Mouse (Mus musculus) 3T3-L1 (cell line): ENCODE measurements around the gene Tjp2.
"Not testable (repeated sequence)": the region's sequence is repeated elsewhere in the genome, so short reads cannot be mapped to it uniquely, and the experiment has no call there.

ENCODE experiments used
- DNase-seq: peaks from one replicate; pipeline ENCODE4 v3.0.0-alpha.2; 2015; ENCODE audit warnings: low read depth, low spot score

The Tjp2 gene

DNA sequence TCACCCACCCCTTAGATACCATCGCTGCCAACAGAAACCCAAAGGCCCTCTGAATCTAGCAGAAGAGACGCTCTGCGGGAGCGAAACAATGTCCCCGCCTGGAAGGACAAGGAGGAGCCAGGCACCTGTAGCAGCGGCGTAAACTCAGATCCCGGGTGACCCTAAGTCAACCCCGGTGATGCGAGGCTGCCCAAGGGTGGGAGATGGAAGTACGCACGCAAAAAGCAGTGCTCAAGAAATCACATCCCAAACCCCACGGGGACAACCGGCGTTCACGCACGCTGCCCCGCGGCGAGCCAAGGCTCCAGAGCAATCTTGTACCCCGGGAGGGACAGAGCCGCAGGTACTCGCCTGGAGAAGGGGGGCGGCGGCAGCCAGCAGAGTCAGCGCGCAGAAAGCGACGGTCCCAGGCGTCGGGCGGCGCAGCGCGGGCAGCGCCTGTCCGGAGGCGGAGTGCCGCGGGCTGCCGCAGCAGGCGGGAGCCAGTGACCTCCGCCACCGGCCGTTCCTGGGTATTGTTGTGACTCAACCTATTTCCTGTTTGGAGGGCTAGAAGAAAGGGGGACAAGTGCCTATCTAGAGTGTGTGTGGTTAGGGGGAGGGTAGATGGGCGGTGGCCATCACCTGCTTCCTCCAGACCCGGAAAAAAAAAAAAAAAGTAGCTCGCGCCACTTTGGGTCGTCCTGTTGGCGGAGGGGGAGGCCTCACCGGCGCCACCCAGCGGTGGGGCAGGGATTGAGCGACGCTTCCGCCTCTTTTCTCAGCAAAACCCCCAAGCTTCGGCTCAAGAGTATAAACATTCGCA lies at the start of gene Tjp2:
Tjp2 (minus strand) TSS at position 531 of the 805 bp plus-strand sequence.
- DNase-seq = no peak

DNA sequence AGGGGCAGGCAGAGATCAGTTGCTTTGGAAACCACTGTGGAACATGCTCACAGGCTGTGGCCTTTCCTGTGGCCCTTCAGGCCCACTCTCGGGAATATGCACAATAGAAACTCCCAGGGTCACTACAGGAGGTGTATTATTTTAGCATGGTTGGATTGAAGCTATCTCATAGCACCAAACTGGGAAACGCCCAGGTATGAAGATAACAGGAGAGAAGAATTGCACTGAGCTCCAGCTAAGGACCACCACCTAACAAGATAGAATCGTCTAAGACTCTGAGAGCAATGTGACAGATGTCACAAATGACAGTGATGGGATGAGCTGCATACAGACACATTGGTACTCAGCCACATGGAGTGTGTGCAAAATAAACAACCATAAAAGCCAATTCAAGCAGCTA lies 49.5 kb upstream of the Tjp2 start:
- no peak for DNase-seq

DNA sequence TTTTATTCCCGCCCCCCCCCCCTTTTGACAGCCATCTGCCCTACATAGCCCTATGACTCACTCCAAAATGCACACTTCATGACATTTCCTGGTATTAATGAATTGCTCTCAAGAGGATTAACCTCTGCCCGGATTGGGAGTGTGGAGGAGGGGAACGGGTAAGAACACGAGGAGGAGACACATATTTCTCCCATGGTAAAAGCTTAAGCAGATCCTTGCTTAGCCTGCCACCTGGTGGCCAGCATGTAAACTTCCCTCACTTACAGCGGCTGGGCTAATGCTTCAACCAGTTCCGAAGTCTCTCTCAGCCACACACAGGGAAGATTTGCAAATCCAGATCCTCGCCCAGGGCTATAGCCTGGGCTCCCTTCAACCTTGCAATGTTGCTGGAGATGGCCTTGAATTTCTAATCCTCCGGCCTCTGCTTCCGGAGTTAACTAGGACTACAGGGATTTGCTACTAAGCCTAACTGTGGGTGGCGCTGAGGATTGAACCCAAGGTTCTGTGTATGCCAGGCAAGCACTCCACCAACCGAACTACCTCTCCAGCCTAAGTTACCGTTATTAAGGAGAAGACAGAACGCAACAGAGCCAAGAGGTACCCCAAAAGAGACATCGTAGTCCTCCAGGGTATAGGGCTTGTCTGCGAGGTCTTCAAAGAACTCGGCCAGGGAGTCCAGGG lies 47.1 kb upstream of the Tjp2 start:
- DNase-seq = peak; percentile 98

DNA sequence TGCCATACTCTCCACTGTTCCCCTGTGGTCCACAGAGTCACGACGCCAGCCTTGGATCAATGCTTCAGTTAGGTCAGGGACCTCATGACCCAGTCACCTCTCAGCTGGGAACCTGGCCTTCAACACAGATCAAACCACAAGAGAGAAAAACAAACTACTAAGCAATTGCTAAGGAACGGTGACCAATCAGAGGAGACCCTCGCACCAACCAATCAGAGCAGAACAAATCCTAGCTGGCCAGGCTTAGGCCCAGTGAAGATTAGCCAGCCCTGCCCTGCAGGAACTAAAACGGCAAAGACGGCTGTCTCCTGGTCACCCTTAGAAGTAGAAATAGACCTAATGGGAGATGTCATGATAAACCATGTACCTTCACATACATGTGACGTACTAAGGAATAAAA lies 46.5 kb upstream of the Tjp2 start:
- no peak for DNase-seq

DNA sequence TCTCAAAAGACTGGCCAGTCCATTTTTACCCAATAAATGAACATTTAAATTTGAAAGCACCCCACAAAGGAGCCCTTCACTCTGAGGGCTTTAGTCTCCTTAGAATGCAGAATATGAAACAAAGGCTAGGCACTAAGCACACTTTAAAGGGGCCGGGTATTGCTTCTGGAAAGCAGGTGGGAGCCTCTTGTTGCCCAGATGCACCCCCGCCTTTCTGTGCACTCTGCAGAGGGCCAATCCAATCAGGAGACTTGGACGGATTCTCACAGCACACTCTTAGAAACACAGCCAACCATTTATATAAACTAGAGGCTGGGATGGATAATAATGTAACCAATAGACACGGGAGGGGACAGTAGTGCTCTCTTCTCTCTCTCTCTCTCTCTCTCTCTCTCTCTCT lies 43.7 kb upstream of the Tjp2 start:
- no peak for DNase-seq

DNA sequence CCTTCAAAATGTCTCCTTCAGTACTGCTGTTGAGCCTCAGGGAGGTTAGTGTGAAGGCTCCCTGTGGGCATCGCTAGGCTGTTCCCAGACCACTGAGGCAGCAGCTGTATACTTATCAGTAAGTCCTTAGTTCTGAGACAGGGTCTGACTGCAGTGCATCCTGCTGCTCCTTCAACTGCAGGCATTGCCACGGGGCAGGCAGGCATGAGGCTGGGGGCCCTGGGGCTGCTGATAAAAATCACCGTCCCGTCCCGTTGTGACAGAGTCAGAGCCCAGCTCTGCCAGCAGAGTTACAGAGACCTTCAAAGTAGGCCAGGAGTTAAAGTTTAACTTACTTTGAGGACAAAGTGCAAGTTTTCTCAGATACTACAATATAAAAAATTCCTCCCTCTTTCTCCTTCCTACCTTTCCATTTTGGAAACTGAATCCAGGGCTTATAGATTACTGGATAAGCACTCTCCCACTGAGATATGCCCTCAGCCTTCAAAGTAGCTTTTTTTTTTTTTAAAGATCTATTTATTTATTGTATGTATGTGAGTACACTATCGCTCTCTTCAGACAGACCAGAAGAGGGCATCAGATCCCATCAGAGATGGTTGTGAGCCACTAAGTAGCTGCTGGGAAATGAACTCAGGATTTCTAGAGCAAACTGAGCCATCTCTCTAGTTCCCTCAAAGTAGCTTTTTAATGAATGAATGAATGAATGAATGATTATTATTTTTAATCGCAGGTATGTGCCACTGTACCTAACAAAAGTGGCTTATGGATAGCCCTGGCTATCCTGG lies 41.4 kb upstream of the Tjp2 start:
- DNase-seq = peak; percentile 42

DNA sequence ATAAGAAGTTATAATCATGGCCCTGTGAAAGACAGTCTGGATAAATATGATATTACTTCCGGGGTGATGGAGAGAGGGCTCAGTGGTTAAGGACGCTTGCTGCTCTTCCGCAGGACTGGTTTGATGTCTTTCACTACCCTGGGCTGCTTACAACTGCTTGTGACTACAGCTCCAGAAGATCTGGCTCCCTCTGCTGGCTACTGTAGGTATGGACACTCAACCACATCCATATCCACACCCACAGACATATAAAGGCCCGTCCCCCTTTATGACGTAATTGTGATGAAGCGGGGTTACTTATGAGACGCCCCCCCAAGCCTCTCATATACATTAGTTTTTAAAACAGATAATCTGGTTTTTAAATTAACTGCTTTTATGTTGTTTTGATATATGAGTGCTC lies 40.2 kb upstream of the Tjp2 start:
- DNase-seq = peak; percentile 96

DNA sequence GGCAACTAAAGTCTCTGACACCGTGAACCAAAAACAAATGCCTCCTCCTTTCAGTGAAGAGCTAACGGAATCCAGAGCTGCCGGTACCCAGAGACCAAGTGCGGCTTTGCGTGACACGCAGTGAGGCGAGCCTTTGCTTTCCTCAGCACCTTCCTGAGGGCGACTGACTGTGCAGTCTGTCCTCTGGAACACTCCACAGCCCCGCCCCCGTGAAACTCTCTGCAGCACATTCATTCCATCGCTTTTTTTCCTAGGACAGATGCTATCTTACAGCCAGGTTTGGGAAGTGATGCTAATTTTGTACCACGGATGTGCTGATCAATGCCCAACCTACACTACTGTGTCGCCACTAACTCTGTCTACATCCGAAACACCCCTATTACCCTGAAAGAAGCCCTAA lies 37.9 kb upstream of the Tjp2 start:
- DNase-seq = no peak

DNA sequence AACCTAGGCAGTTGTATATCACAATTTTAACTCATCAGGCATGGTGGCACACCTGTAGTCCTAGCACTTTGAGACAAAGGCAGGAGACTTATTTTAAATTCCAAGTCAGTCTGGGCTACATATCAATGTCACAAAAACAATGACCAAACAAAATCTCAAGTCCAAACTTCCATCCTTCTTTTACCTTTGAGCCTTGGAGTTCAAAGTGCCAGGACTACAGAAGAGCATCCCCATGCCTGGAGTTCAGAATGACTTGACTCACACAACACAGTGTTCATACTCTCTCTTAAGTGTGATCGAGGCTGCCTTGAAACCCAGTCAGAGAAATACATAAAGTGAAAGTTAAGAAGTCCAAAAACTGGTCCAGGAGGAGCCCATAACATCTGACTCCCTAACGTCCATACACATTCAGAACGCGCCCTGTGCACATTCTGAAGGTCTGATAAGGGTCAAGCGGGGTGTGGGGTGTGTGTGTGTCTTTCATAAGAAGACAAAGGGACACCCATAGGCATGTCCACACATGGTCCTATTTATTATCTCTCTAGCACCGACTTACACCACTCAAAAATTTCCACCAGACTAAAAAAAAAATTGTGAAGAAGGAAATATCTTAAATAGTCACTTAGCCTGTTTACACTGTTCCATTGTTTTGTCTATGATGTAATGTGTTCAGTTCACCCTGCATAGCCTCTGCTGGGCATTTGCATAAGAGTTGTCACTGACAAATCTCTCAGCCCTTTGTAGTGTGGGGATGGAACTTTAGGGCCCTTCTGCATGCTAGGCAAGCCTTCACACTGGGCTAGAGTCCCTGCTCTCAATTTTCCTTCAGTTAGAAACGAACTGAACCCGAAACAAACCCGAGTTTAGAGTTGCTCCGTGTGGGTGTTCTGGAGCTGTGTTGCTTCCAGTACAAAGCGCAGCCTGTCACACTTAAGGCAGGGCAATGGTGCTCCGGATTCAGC lies 34.8 kb upstream of the Tjp2 start:
- no peak for DNase-seq

DNA sequence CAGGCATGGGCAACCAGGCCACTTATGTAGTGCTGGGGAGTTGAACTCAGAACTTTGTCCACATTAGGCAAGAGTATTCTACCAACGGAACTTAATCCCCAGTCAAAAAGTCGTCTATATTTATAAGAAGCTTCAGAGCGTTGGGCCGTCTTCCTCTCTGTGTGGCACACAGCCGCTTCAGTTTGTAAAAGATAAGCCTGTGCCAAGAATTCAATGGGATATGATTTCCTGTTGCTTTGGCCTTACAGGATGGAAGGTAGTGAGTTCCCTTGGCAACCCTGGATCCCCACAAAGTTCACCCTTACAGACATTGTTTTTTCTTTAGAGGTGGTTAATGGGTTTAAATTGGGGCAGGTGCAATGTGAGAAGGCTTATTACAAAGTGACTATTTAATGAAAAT lies 33.5 kb upstream of the Tjp2 start:
- DNase-seq = no peak

DNA sequence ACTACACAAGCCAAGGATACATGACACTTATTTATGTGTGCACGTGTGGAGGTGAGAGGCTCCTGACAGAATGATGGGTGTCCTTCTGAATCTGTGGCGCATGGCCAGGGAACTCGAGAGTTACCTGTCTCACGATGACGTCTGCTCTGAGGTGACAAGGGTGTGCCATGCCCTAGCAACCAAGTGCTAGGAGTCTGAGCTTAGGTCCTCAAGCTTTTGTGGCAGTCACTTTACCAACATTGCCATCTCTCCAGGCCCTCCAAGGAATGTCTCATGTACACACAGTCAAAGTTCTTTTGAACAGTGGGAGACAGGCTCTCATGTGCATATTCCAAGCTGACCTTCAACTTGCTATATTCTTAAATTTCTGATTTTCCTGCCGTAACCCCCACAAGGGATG lies 33.1 kb upstream of the Tjp2 start:
- DNase-seq = no peak

DNA sequence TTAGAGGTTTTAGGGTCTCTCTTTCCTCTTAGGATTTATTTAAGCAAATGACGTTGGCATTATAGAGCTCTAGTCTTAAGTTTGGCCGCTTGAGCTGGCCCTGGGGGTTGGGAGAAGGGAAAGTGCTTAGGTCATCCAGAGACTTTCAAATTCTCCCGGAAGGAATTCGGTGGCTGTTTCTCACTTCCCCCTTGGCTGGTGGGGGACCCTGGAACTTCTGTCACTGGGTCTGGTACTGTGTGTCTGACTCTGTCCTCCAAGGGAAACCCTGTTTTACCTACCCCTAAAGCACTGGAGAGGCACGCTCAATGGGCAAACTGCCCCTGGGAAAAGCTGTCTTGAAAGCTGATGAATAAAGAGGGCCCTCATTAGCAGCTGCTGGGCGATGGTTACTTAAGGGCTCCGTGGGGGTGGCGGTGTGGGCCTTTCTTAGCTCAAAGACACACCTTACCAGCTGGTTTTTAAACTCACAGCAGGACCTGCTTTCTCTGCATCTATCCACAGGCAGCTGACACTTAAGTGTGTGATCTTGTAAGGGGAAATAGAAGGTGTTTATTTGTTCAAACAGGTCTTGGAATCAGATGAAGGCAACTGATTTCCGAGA lies 28.9 kb upstream of the Tjp2 start:
- DNase-seq = no peak

DNA sequence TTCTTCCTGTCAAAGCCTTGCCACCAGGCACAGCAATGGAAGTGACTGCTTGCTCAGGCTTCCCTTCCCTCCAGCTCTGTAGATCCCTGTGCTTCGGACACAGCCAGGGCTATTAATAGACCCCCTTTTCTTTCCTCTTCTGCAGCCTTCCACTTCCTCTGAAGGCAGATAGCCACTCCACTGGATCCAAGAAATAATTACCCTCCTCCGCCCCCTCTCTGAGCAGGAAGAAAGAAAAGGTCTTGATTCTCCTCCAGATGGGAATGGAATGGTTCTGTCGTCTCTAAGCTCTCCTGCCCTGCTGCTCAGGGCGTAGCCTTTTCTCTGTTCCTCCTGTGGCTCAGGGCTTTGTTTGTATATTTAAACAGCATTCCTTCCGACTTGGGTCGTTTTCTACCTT lies 27.0 kb upstream of the Tjp2 start:
- DNase-seq = no peak

DNA sequence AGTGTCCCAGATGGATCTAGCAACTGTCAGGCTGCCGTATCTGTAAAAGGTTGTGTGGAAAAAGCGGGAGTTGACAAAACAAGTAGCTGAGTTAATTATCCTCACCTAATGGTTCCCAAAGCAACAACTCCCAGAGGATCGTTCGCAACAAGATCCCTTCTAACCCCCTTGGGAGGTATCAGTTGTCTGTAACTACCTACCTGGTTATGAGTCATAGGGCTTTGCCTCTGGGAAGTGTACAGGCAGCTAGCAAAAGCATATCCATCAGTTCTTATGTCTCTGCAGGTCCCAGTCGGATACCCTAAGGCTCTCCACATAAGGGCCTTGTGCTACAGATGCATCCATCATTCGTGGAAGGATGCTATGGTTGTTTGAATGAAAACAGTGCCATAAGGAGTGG lies 18.5 kb upstream of the Tjp2 start:
- DNase-seq = no peak

DNA sequence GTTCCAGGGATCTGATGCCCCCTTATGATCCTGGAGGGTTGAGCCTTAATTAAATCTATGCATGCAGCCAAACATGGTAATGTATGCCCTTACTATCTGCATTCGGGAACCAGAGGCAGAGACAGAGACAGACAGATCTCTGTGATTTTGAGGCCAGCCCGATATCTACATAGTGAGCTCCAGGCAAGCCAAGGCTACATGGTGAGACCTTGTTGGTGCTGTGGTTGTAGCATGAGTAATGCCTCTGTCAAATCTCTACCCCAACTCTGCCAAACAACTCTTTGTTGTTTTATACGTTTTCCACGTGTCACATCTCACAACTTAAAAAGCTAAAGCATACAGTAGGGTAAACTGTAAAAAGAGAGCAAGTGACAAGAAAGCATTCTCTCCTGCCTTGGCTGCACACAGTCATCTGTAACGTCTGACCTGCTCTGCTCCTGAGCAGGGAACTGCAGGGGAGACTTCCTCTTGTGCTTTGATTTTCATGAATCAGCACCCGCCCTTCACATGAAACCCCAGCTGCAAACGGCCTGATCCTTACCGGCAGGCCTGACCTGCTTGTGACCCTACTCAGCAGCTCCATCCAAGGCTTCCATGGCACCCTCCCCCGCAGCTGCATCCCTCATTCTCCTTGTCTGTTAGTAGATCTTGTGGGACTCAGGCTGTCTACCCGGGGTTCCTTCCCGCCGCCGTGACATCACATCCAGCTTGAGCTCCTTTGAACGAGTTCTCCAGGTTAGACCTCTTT lies 17.1 kb upstream of the Tjp2 start:
- DNase-seq = peak; percentile 37

DNA sequence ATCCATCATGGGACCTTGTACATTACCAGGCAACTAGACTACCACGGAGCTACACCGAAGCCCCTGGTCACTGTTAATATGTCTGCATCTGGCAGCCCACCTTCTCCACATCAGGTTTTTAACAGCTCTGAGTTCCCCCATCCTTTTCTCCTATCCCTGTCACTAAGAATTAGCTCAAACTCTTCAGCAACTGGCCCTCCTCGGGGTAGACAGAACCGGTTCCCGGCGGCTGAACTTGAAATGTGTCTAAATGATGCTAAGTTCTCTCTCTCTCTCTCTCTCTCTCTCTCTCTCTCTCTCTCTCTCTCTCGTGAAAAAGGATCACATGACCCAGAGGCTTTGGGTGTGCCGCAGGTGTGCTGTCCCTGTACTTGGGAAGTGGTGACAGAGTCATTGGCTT lies 16.4 kb upstream of the Tjp2 start:
- no peak for DNase-seq

DNA sequence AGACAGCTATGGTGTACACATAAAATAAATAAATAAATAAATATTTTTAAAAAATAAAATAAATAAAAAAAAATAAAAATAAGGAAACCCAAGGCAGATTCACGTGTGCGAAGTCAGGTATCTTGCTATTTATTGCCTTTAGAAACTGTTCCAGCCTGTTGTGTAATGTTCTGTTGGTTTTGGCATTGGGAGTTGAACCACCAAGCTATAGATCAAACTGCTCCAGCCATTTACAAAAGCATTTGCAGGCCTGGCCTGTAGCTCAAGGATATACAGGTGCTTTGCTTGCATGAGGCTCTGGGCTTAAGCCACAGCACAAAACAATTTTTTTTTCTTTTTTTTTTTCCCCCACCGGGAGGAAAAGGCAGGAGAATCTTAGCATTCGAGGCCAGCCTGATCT lies 13.2 kb upstream of the Tjp2 start:
- no peak for DNase-seq

DNA sequence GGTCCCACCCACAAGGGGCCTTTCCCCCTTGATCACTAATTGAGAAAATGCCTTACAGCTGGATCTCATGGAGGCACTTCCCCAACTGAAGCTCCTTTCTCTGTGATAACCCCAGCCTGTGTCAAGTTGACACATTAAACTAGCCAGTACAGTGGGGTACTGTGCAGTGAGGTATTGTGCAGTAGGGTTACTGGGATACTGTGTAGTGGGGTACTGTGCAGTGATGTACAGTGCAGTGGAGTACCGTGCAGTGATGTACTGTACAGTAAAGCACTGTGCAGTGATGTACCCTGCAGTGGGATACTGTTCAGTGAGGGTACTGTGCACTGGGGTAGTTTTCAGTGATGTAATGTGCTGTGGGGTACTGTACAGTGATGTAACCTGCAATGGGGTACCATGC lies 7.5 kb upstream of the Tjp2 start:
- DNase-seq = not testable (repeated sequence)

DNA sequence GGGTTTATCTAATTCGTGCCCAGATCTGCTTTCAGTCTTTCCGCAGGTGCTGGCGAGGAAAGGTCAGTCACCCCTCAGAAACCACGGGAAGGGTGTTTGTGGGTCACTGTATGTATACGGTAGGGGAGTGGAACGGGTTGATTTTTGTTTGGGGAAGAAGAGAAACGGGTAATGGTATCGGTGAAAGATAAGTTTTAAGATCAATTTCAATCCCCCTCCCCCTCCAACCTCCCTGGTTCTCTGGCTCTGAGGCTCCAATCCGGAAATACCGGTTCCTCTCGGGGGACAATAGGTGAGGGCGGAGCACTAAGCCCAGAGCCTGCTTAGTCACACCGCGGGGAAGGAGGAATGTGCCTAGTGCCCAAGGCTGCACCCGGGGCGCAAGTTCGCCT lies 471 bp upstream of the Tjp2 start:
- DNase-seq = peak; percentile 27

DNA sequence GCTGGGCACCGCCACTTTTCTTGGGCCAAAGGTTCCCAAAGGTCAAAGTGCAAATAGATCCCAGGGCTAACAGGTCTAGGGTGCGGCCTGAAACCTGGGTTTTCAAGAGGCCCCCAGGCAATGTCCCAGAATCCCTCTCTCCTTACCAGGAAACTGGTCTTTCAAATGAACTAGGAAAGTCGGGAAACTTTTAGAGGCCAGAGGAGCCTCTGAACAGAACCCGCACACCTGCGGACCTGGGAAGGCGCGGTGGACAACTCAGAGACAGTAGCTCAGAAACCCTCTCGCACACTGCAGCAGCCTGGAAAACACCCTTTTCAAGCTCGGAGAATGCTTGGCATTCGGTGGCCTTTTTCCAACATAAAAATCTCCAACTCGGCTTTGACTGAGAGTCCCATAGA lies 979 bp downstream of the Tjp2 start:
- DNase-seq = no peak
